Comparison of ENCODE assay signal across 8 mouse cellular contexts in the genomic region with DNA sequence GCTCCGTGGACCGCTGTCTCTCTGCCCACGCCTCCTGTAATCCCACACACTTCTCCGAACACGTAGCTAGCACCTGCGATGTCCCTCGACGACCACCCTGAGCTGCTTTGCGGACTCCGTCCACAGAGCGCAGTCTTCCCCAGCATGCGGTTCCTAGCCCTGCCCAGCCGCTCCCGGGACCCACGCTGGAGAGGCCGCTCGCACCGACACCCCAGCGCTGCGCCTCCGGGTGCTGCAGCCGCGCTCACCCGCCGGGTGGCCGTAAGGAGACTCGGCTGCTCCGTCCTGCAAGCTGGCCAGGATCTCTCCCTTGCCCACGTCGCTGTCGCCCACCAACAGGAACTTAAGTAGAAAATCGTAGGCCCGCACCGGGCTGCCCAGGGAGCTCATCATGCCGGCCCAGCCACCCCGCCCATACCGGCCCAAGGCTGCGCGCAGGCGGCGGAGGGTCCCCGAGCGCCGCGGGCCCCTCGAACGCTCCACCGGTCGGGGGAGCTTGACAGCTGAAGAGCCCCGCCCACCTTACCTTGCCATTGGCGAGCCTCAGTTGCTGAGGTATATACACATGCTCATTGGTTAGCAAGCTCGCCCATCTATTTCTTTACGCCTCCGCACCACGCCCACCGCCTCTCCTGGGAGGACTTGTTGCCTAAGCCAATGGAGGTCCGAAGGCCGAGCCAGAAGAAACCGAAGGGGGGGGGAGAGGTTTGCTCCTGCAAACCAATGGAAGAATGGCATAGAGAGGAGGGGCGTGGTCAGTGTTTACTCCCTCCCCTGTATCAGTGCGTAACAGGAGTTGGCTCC. TPM values are rescaled to one million over a fixed set of nuclear protein-coding genes. Genes with fewer than 3 reads are reported as not detected.
DNase-seq lines count a peak whose midpoint lies in the region; ATAC-seq and TF ChIP-seq lines count a peak whose summit lies in the region.

A gene (minus strand): TSS at position 502 of the 804 bp plus-strand sequence.

- H3K79me2 ChIP-seq in liver, adult 2 months (ENCODE audit: control insufficient read depth, insufficient read depth, low read length): no peaks in the 10 kb centered on the region

- no peaks in the 10 kb centered on the region; the same call in 1 of the 2 replicates for H3K27me3 ChIP-seq in heart, embryonic 12.5 days (replicated peaks)
- no peaks in the 10 kb centered on the region for H3K27me3 ChIP-seq in kidney, postnatal 0 days (ENCODE audit: insufficient read depth, low read length)
- H3K27me3 ChIP-seq in liver, adult 2 months (ENCODE audit: control insufficient read depth, insufficient read depth, low read length): no peaks in the 10 kb centered on the region
- 0 out of 2 replicates have a peak, but pooled peaks cover 3% of the 10 kb centered on the region for H3K27me3 ChIP-seq in stomach, embryonic 15.5 days (replicated peaks)

- ATAC-seq in heart, embryonic 12.5 days (ENCODE audit: insufficient number of reproducible peaks, low FRiP score): peak; percentile 98
- ATAC-seq in kidney, postnatal 0 days (replicated peaks; ENCODE audit: low FRiP score, low read depth): peak; percentile 99
- peak; percentile 100 for ATAC-seq in stomach, embryonic 15.5 days (ENCODE audit: insufficient read depth, low FRiP score, low read depth)

- H3K4me2 ChIP-seq in heart, embryonic 12.5 days: peak within 1 kb of the TSS; percentile 85
- H3K4me2 ChIP-seq in kidney, postnatal 0 days (ENCODE audit: low read length): peak within 1 kb of the TSS; percentile 97
- peak within 1 kb of the TSS; percentile 94 for H3K4me2 ChIP-seq in stomach, embryonic 15.5 days

- H3K9me3 ChIP-seq in heart, embryonic 12.5 days (replicated peaks): no peaks in the 10 kb centered on the region
- no peaks in the 10 kb centered on the region for H3K9me3 ChIP-seq in kidney, postnatal 0 days (replicated peaks; ENCODE audit: low read length)
- no peaks in the 10 kb centered on the region for H3K9me3 ChIP-seq in stomach, embryonic 15.5 days

- no peak for TF ChIP-seq POLR2A in liver, adult 2 months (IDR thresholded peaks at IDR 0.05; ENCODE audit: extremely low read depth, insufficient read depth, low read length)

- peak within 1 kb of the TSS; percentile 73 for H3K9ac ChIP-seq in heart, embryonic 12.5 days
- peak within 1 kb of the TSS; percentile 67 for H3K9ac ChIP-seq in kidney, postnatal 0 days (ENCODE audit: low read depth, low read length)
- peak within 1 kb of the TSS; percentile 84 for H3K9ac ChIP-seq in liver, adult 2 months (ENCODE audit: low read depth, low read length)
- H3K9ac ChIP-seq in stomach, embryonic 15.5 days: peak within 1 kb of the TSS; percentile 40

- no peak within 1 kb of the TSS; the same call in 1 of the 2 replicates for H3K27ac ChIP-seq in heart, embryonic 12.5 days (ENCODE audit: poor library complexity, severe bottlenecking)
- peak within 1 kb of the TSS; percentile 50; the same call in 1 of the 2 replicates for H3K27ac ChIP-seq in kidney, postnatal 0 days
- H3K27ac ChIP-seq in liver, adult 2 months (replicated peaks; ENCODE audit: insufficient read depth, low read depth, low read length): no peak within 1 kb of the TSS
- H3K27ac ChIP-seq in stomach, embryonic 15.5 days: peak within 1 kb of the TSS; percentile 46

- peak within 1 kb of the TSS; percentile 67 for H3K4me3 ChIP-seq in heart, embryonic 12.5 days
- H3K4me3 ChIP-seq in kidney, postnatal 0 days (replicated peaks; ENCODE audit: low read depth, low read length): peak within 1 kb of the TSS; percentile 61
- peak within 1 kb of the TSS; percentile 82 for H3K4me3 ChIP-seq in liver, adult 2 months (ENCODE audit: insufficient read depth, low read depth, low read length)
- peak within 1 kb of the TSS; percentile 64 for H3K4me3 ChIP-seq in stomach, embryonic 15.5 days (replicated peaks)

- 1% methylated on average over 61 of the region's 61 CpGs for WGBS in heart, embryonic 12.5 days
- WGBS in kidney, postnatal 0 days: under 1% methylated on average over 50 of the region's 61 CpGs
- 1% methylated on average over 61 of the region's 61 CpGs for WGBS in liver, adult 2 months
- WGBS in stomach, embryonic 15.5 days: under 1% methylated on average over 61 of the region's 61 CpGs

- no peaks in the 10 kb centered on the region for H3K36me3 ChIP-seq in heart, embryonic 12.5 days
- H3K36me3 ChIP-seq in kidney, postnatal 0 days (ENCODE audit: insufficient read depth, low read length): no peaks in the 10 kb centered on the region
- no peaks in the 10 kb centered on the region for H3K36me3 ChIP-seq in liver, adult 2 months (ENCODE audit: control insufficient read depth, insufficient read depth, low read length)
- no peaks in the 10 kb centered on the region for H3K36me3 ChIP-seq in stomach, embryonic 15.5 days

- peaks cover 13% of the 10 kb centered on the region for H3K4me1 ChIP-seq in heart, embryonic 12.5 days (replicated peaks)
- 0 out of 2 replicates have a peak, but pooled peaks cover 7% of the 10 kb centered on the region for H3K4me1 ChIP-seq in kidney, postnatal 0 days (replicated peaks; ENCODE audit: insufficient read depth, low read length)
- peaks cover 8% of the 10 kb centered on the region; the same call in 1 of the 2 replicates for H3K4me1 ChIP-seq in liver, adult 2 months (ENCODE audit: control insufficient read depth, insufficient read depth, low read length)
- 0 out of 2 replicates have a peak, but pooled peaks cover 8% of the 10 kb centered on the region for H3K4me1 ChIP-seq in stomach, embryonic 15.5 days

- TF ChIP-seq CTCF in kidney, postnatal 0 days (IDR thresholded peaks at IDR 0.05; ENCODE audit: low read depth): no peak
- no peak for TF ChIP-seq CTCF in liver, adult 2 months (IDR thresholded peaks at IDR 0.05; ENCODE audit: low read depth, low read length)

- peak; percentile 15 for DNase-seq in B cell, adult 2 months
- peak; percentile 68 for DNase-seq in c-Kit-negative CD71-positive TER-119-positive erythroid progenitor cells, embryonic 14.5 days (ENCODE audit: low read depth, low spot score)
- peak; percentile 97 for DNase-seq in fat pad, adult 2 months (ENCODE audit: extremely low read depth, low read depth, low spot score)
- DNase-seq in kidney, postnatal 0 days (ENCODE audit: low spot score): peak; percentile 100
- DNase-seq in liver, adult 2 months (ENCODE audit: extremely low read depth, low read depth, low spot score): peak; percentile 96
- peak; percentile 92 for DNase-seq in neural tube, embryonic 10.5 days (ENCODE audit: extremely low spot score, low spot score)

RNA-seq across cellular contexts. Expression of the gene that starts here (rescaled TPM):
- polyA plus RNA-seq in heart, embryonic 12.5 days (2016; fragmentation: Nextera tagmentation; extraction: Ambion mirVana): 3.8 and 4.4 TPM in 2 replicates
- 4.9 and 5.7 TPM in 2 replicates for polyA plus RNA-seq in kidney, postnatal 0 days (2015; fragmentation: Nextera tagmentation; extraction: Ambion mirVana)
- total RNA-seq in liver, adult 2 months (2014; rRNA removed): 0.67 and 0.74 TPM in 2 replicates
- 0.57 and 0.87 TPM in 2 replicates for polyA plus RNA-seq in liver, adult 2 months (2012; rRNA removed)
- 7.1 and 7.6 TPM in 2 replicates for polyA plus RNA-seq in stomach, embryonic 15.5 days (2015; fragmentation: Nextera tagmentation; extraction: Ambion mirVana)

Comparison
In these comparisons a context has a peak if more than half of its experiments do, and no peak if none do; other contexts are left out.
1. Peak in DNase-seq, H3K4me3 ChIP-seq and H3K9ac ChIP-seq in liver, adult 2 months; RNA of the gene not detected or under 1 TPM.
2. DNase-seq: peak in every context shown above with its lines; median percentile 100 in kidney, postnatal 0 days; 97 in fat pad, adult 2 months; 96 in liver, adult 2 months; 92 in neural tube, embryonic 10.5 days; 68 in c-Kit-negative CD71-positive TER-119-positive erythroid progenitor cells, embryonic 14.5 days; 15 in B cell, adult 2 months.
3. H3K27ac ChIP-seq: peak in kidney, postnatal 0 days (single experiment) and stomach, embryonic 15.5 days (single experiment); none in heart, embryonic 12.5 days (single experiment) and liver, adult 2 months (single experiment).
4. Peak in every context shown above with its lines, with median percentiles within 50 percentile points of each other: ATAC-seq, H3K4me2 ChIP-seq, H3K4me3 ChIP-seq and H3K9ac ChIP-seq.